Mouse (Mus musculus) retina, embryonic 14.5 days (tissue): ENCODE data around the gene Ccdc61.

Experiments
- DNase-seq: peaks from one replicate; pipeline ENCODE4 v3.0.0-alpha.2; 2015; ENCODE audit warnings: low spot score

Ccdc61 gene

GRCm38 (mm10) chr7:18848395-18848794 is 61.8 kb downstream of the Ccdc61 start:
- no peak for DNase-seq

- no peak for DNase-seq
Measured at GRCm38 (mm10) chr7:18844811-18845210, 65.4 kb downstream of the Ccdc61 start.

- DNase-seq = no peak
Measured at GRCm38 (mm10) chr7:18841174-18841567, 69.0 kb downstream of the Ccdc61 start.
